Mouse (Mus musculus) CD4-positive, CD25-positive, alpha-beta regulatory T cell, adult 4 months (primary cell): ENCODE measurements around the gene Sult2b1. TPM values are rescaled to one million over a fixed set of nuclear protein-coding genes. Genes with fewer than 3 reads are reported as not detected.

Source experiments
- ATAC-seq: one replicate; pipeline ENCODE4 v1.8.0; 2017
- polyA plus RNA-seq, 2 experiments: library from polyadenylated mRNA; unstranded; fragments of 100-300 nt; shearing (Covaris generic); gene quantifications; one replicate each; pipeline ENCODE4 v1.2.1; 2017

Sult2b1 gene
- polyA plus RNA-seq, 2 experiments from 2014 or later: 3.1 to 5.2 TPM

DNA sequence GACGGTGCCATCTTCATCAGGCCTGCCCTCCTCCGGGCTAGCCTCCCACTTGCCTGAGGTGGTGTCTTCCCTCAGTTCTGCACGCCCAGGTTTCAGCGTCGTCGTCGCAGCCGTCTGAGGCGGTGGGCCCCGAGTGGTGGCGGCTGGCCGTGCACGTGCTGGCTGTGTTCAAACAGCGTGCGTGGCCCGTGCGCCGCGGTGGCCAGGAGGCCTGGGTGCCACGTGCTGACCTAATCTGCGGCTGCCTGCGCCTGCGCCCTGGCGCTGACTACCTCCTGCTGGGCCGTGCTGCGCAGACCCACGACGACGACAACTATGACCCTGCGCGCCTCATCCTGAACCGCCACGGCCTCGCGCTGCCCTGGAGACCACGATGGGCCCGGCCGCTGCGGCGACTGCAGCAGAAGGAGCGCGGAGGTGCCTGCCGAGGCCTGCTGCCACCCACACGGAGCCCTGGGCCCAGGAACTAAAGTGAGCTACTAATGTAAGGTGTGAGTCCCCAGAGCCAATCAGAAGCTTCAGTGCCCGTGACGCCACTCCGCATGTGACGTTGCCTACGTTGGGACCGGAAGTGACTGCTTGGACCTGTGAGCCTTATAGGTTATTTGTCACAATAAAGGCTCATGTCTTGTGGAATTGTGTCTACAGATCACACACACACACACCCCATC lies 90.4 kb downstream of the Sult2b1 start, which contains the start of gene Sec1:
Sec1 (minus strand) TSS at position 482 of the 671 bp plus-strand sequence.
- ATAC-seq: no peak

DNA sequence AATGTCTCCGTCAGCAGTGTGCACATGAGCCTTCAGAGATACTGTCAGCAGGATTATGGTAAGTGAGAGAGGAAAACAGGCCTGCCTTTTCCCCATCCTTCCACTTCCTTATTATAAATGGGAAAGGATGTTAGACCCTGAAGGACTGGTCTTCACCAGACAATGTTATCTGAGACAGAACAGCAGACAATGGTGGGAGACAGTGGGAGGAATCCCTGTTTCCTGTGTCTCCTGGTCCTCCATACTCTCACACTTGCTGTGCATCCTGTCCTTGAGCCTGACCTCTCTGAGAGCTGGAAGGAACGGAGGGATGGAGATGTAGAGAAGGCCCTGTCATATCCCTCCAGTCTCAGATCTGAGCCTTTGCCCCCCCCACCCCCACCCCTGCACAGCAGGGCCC lies 92.1 kb downstream of the Sult2b1 start:
- ATAC-seq: no peak

DNA sequence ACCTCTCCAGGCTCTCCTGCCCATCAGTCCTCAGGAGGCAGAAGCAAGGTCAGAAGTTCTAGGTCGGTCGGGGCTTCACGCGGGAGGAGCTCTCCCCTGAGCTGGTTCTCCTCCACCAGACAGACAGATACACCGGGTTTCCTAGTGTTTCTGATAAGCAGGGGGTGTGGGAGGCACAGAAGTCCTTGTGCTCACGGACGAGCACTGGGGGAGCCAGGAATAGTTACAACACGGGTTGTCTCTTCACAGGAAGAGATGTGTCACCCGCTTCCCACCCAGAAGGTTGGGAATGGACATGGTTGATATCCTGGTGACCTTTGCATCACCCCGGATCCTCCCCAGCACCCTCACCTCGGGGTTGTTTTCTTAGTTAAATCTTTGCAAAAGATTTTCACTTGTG lies 94.7 kb downstream of the Sult2b1 start:
- ATAC-seq: no peak

DNA sequence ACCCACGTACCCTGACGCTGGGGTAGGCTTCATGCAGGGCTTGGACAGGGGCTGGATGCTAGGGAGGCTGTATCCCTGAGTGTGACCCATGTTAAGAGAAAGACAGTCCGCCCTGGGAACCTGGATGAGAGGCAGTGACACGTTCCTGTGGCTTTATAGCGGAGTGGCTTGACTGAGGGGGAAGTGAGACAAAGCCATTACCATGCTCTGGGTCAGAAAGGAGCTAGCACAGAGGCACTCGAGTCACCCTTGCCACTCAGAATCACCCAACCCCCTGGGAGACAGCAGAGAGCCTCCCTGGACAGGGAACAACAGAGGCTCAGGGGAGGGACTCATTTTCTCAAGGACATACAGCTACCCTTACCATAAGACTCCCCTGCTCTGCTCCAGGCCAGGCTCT lies 95.4 kb downstream of the Sult2b1 start:
- no peak for ATAC-seq

DNA sequence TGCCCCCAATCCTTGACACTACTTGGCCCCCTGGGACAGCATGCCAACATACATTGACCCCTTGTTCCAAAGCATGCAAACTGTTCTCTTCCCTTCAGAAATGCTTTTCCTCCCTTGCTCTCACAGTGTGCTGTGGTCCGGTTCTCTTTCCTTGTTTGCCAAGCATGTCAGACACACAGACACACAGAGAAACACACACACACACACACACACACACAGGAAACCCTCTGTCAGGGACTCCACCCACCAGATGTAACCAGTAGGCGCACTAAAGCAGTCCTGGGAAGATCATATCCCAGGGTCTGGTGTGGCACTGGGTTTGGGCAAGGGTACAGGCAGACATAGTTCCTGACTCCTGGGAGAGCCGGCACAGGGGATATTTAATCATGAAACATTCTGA lies 97.6 kb downstream of the Sult2b1 start:
- ATAC-seq: no peak

DNA sequence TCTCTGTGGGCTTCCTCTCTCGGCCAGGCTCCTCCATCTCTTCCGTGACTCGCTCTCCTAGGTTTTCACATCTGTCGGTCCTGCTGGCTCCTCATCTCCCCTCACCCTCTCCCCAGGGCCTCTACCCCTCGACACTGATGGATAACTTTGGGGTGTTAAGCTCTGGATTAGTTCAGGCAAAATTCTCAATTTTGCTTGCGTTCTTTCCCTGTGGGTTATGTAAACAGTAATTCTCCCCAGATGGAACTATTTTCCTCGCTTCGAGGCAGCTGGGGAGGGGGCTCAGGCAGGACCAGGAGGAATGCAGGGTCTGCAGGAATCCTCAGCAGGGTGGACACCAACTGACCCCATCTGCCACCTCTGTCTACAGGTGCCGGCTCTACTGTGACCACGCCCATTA lies 98.7 kb downstream of the Sult2b1 start:
- no peak for ATAC-seq

DNA sequence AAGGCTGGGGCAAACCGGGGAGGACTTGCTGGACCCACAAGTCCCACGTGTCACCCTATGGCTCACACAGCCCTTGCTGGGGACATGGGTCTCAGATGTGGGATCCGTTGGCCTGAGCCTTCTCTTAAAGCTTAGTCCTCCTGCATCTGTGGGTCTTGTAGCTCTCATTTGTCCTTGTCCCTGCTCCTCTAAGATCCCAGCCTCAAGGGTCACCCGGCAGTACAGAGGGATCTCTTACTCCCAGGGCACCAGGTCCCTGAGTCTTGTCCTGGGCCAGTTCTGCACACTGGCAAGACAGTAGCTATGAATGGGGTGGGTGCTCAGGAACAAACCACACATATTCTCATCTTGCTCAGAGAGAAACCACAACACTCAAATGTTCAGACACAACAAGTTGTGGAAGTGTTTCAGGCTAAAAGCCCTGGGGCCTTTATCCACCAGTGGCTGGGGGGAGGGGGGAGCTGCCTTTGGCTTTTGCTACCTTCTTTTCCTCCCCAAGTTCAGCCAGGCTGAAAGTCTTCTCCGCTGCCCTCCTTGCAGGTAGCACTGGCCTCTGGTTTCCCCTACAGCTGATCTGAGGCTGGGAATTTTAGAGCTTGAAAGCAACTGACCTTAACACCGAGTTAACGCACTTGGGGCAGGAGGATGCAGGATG lies 100.9 kb downstream of the Sult2b1 start, which contains the start of gene Ntn5:
Ntn5 (plus strand) TSS at position 627 of the 655 bp plus-strand sequence.
- ATAC-seq: no peak

DNA sequence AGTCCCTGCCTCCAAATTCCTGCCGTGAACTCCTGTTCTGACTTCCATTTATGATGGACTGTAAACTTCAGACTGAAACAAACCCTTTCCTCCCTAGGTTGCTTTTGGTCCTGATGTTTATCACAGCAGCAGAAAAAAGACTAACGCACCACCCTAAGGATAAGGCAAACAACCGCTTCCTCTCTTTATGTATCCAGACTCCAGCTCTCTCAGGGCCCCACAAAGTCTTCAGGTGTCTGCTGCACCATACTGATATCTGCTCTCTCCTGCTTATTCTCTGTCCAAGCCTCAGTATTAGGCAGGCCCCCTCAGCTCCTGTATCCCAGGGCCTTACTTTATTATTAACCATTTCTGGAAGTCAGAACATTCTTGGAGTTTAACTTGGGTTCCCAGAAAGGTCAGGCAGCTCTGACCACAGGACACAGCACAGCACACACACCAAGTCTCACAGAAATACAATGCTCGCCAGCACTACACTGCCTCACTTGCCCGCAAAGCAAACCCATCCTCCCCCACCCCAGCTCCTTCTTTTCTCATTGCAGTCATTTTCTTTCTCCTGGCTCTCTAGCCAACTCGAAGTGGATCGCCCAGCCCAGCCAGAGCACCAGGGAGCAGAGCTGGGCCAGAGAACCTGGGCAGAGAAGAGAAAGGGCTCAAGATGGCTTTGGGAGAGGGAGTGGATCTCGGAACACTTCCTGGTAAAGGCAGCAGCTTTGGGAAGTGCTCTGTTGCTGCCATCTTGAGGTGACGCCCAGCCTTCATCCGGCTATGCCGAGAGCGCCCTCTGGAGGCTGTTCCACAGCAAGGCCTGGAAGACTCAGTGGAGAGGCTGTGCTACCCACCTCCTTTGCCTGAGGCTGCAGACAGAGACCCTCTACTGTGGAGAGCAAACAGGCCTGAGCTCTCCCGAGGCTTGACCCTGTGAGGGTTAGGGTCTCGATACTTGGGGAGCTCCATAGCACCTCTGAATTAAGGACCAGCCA lies 102.0 kb downstream of the Sult2b1 start:
- peak; percentile 80 for ATAC-seq

DNA sequence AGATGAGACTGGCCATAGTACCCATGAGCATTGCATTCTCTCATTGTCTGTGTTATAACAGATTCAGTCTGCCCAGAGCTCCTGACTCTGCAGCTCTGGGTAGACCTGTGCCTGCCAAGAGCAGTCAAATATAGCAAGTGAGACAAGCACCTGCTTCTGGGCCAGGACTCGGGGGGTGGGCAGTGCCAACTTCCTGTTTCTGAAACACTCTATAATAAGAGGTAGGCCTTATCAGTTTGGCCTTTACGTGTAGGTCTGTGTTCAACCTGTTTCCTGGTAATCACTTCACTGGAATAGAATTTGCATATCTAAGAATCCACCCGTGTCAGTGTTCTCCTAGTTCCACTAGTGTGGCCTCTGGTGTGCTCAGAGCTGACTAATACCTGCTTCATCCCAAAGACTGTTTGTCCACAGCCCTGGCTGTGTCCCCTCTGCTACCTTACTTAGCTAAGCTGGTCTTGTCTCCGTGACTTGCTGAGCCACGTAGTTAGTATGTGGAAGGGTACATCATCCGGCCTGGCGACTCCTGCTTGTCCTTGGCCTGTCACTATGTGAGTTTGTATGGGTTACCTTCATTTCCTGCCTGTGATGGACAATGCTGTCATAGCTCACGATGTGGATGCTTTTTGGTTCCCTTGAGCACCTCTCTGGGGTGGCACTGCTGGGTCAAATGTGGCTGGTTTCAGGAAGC lies 103.3 kb downstream of the Sult2b1 start:
- peak; percentile 70 for ATAC-seq

Other genes starting within 250 kb of the Sult2b1 start
- under 1 TPM; 0.77 to 0.81 TPM for gene Hsd17b14, start 229.8 kb downstream of the Sult2b1 start, polyA plus RNA-seq
- 10 to 100 TPM; 46.4 to 77.9 TPM for gene Bcat2, start 214.5 kb downstream of the Sult2b1 start, polyA plus RNA-seq
- gene Fgf21, start 169.2 kb downstream of the Sult2b1 start, polyA plus RNA-seq: not detected
- not detected for gene Fut1, start 167.4 kb downstream of the Sult2b1 start, polyA plus RNA-seq
- gene Izumo1, start 162.9 kb downstream of the Sult2b1 start, polyA plus RNA-seq: not detected
- under 1 TPM in 1 of 2 experiments, not detected in 1; 0.20 TPM for gene Rasip1, start 157.2 kb downstream of the Sult2b1 start, polyA plus RNA-seq
- gene Mamstr, start 144.7 kb downstream of the Sult2b1 start, polyA plus RNA-seq: under 1 TPM; 0.32 to 0.40 TPM
- gene Fut2, start 118.3 kb downstream of the Sult2b1 start, polyA plus RNA-seq: not detected
- not detected for gene Ntn5, start 100.6 kb downstream of the Sult2b1 start, polyA plus RNA-seq
- gene Sec1, start 90.3 kb downstream of the Sult2b1 start, polyA plus RNA-seq: under 1 TPM in 1 of 2 experiments, not detected in 1; 0.30 TPM
- gene Car11, start 84.8 kb downstream of the Sult2b1 start, polyA plus RNA-seq: 1 to 10 TPM; 1.2 to 1.3 TPM
- 1 to 10 TPM; 7.4 to 8.8 TPM for gene Dbp, start 79.6 kb downstream of the Sult2b1 start, polyA plus RNA-seq
- gene Rpl18, start 69.2 kb downstream of the Sult2b1 start, polyA plus RNA-seq: 1,000 to 10,000 TPM; 2,369 to 2,427 TPM
- gene Sphk2, start 66.7 kb downstream of the Sult2b1 start, polyA plus RNA-seq: 10 to 100 TPM; 15.2 to 21.1 TPM
- not detected for gene Fam83e, start 63.5 kb downstream of the Sult2b1 start, polyA plus RNA-seq
- not detected for gene Spaca4, start 58.9 kb downstream of the Sult2b1 start, polyA plus RNA-seq
- not detected for gene Lmtk3, start 931 bp downstream of the Sult2b1 start, polyA plus RNA-seq
- gene Cyth2, start 29.9 kb upstream of the Sult2b1 start, polyA plus RNA-seq: 10 to 100 TPM; 20.8 to 21.4 TPM
- not detected for gene Kcnj14, start 40.1 kb upstream of the Sult2b1 start, polyA plus RNA-seq
- gene Grwd1, start 46.3 kb upstream of the Sult2b1 start, polyA plus RNA-seq: 10 to 100 TPM; 26.2 to 36.3 TPM
- gene Kdelr1, start 88.1 kb upstream of the Sult2b1 start, polyA plus RNA-seq: 10 to 100 TPM; 21.2 to 27.0 TPM
- under 1 TPM in 1 of 2 experiments, not detected in 1; 0.23 TPM for gene Grin2d, start 93.7 kb upstream of the Sult2b1 start, polyA plus RNA-seq
- gene Syngr4, start 112.0 kb upstream of the Sult2b1 start, polyA plus RNA-seq: not detected
- 1 to 10 TPM; 5.9 to 8.9 TPM for gene Tmem143, start 112.3 kb upstream of the Sult2b1 start, polyA plus RNA-seq
- 100 to 1,000 TPM; 575 to 614 TPM for gene Emp3, start 136.7 kb upstream of the Sult2b1 start, polyA plus RNA-seq
- gene Ccdc114, start 139.4 kb upstream of the Sult2b1 start, polyA plus RNA-seq: 1 to 10 TPM; 2.9 to 3.7 TPM
- not detected for gene Abcc6, start 245.6 kb upstream of the Sult2b1 start, polyA plus RNA-seq
- 10 to 100 TPM; 18.9 to 26.9 TPM for gene Nomo1, start 249.0 kb upstream of the Sult2b1 start, polyA plus RNA-seq